Mouse (Mus musculus) granulocyte monocyte progenitor cell, adult 5-6 weeks (primary cell): ENCODE results near the gene Tpgs1. TPM values are rescaled to one million over a fixed set of nuclear protein-coding genes. Genes with fewer than 3 reads are reported as not detected.

Experiments
- ATAC-seq: replicated peaks from 2 replicates; pipeline ENCODE4 v1.8.0; 2016; ENCODE audit warnings: mild to moderate bottlenecking, moderate TSS enrichment, inconsistent platforms; ENCODE audit not compliant: poor library complexity, severe bottlenecking
- total RNA-seq, 2 experiments: library from RNA; stranded (forward) in 1 of 2; stranded (reverse) in 1 of 2; fragments of 200-712, 200-1000 nt in 1 of 2; fragments of >200 nt in 1 of 2; fragmentation: Nextera tagmentation in 1 of 2; gene quantifications; 2 replicates each; pipeline ENCODE4 v1.2.3; 2014 to 2017

The Tpgs1 gene
- total RNA-seq, 2 experiments from 2014 or later = 7.4 to 14.6 TPM

DNA sequence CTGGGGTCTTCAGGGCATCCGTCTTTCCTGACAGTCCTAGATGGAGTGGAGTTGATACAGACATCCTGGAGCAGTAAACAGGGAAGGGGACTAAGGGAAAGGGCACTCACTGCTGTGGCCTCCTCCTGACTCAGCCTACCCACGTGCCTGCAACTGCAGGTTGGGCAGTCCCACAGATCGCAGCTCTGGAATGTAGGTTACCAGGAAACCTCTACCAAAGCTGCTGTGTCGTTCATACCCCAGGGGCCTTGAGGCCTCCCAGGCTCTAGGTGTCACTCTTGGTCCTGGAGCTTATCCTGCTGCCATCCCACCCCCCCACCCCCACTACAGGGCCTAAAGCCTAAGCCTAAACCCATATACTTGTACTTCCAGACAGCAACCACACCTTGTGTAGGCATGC lies 38.6 kb downstream of the Tpgs1 start:
- ATAC-seq = no peak

DNA sequence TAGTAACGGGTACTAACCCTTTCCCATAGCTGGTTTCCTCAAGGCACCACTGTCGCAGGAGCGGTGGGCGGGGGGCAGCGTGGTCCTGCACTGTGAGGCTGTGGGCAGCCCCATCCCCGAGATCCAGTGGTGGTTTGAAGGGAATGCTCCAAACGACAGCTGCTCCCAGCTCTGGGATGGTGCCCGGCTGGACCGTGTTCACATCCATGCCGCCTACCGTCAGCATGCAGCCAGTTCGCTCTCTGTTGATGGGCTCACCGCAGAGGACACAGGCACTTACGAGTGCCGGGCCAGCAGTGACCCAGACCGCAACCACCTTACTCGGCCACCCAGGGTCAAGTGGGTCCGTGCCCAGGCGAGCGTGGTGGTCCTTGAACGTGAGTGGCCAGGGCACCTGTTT lies 39.5 kb downstream of the Tpgs1 start:
- ATAC-seq = no peak

DNA sequence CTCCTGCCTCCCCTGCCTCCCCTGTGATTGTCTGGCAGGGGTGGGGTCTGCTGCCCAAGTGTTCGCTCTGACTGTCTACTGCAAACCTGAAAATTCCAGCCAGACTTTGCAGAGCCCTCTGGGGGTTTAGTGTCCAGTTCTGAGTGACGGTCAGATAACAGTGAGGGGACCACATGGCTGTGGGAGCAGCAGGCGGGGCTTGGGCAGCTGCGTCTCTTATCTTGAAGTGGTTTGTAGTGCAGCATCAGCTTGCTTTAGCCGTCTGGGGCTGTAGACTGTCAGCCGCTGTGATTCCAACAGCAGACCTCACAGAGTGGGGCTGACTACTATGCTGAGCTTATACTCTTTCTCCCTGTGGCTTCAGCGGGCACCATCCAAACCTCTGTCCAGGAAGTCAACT lies 40.1 kb downstream of the Tpgs1 start:
- no peak for ATAC-seq

DNA sequence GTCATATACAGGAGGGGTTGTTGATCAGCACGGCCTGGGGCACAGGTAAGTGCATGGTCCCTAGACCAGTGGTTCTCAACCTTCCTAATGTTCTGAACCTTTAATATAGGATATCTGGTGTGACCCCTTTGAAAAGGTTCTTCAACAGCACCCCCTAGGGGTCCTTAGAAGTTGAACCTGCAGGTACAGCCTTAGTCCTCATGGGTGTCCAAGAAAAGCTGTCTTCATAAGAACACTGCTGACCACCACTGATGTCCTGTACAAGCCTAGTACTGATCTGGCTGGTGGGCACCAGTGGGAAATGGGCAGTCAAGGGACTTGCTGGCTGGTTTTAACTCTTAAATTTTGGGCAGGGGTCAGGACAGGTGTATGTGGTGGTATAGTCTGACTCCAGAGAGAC lies 42.9 kb downstream of the Tpgs1 start:
- peak; percentile 31; the same call in 1 of the 2 replicates for ATAC-seq

DNA sequence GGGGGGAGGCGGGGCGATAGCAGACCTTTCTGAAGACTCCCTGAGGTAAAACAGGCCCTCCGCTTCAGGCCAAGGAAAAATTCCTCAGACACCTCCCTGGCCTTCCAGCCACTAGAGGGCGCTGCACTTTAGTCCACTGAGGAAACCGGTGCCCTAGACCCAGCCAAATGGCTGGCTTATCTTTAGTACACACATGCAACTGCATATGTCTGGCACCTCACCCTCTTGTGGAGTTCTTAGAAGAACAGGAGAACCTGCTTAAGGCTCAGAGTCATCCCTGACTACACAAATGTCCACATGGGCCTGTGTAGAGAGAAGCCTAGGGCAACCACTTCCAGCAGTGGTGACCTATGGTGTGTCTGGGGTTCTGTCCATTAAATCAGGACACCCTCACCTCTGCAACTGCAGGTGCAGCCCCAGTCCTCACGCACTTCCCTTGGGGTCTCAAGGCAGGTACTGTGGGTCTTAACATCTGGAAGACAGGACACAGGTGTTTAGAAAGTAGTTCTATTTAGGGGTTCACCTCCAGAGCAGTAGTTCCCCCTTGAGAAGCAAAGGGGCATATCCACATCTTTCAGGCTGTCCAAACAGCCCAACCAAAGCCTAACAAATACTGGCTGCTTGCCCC lies 43.4 kb downstream of the Tpgs1 start:
- ATAC-seq = peak; percentile 48

DNA sequence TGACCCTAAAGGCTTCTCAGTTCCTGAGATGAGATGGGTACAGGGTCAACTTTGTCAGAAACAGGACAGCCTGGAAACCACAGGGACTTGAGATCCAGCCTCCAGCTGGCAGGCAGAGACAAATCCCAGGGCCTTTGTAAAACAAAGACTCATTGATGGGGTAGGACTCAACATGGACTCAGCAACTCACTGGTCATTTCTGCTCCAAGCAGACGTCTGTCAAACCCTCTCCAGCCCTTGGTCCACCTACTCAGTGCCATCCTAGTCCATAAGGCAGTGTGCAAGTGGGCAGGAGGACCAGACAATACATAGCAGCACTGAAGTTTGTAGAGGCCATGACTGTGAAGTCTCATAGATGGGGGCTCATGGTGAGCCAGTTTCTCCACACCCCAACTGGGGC lies 44.0 kb downstream of the Tpgs1 start:
- no peak for ATAC-seq

DNA sequence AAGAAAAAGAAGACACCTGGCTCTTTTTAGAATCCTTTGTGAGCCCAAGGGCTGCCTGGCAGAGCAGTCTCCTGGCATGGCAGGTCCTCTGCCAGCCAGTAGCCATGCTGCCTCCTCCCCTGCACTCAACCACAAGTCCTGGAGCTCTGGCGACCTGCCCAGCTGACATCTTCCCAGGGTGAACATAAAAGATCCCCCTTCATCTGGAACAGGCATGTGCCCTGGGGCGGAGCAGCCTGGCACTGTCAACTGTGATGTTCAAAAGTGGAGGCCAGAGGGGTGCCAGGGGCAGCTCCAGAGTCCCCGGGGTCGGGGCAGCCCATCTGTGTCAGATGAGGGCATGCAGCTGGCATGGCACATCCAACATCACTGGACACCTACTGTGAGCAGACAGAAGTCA lies 45.8 kb downstream of the Tpgs1 start:
- no peak for ATAC-seq

DNA sequence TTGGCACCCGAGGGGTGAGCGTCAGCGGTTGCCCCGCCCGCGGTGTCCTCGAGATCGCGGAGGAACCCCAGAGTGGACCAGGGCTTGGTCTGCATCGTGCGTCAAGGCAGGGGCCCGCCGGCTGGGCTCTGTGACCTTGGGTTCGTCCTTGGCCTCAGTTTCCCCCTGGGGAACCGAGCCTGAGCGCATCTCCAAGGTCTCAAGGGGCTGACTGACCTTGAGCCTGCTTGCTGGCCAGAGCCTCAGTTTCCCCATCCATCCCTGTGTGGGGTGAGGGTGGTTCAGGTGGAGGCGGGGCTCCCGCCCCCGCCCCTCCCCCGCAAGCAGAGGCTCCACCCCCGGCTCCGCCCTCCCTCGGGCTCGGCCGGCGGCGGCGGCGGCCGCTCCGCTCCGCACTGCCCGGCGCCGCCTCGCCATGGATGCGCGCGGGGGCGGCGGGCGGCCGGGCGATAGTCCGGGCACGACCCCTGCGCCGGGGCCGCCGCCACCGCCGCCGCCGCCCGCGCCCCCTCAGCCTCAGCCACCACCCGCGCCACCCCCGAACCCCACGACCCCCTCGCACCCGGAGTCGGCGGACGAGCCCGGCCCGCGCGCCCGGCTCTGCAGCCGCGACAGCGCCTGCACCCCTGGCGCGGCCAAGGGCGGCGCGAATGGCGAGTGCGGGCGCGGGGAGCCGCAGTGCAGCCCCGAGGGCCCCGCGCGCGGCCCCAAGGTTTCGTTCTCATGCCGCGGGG lies 47.3 kb downstream of the Tpgs1 start, which contains the start of gene Hcn2:
TSS of gene Hcn2 (plus strand) at position 381 of the 734 bp plus-strand sequence.
- no peak for ATAC-seq

DNA sequence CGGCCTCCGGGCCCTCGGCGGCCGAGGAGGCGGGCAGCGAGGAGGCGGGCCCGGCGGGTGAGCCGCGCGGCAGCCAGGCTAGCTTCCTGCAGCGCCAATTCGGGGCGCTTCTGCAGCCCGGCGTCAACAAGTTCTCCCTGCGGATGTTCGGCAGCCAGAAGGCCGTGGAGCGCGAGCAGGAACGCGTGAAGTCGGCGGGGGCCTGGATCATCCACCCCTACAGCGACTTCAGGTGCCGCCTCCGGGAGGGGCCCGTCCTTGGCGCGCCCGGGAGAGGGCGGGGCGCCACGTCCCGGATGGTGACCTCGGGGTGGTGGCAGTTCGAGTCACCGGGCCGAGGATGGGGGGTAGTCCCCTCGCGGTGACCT lies 47.8 kb downstream of the Tpgs1 start:
- no peak for ATAC-seq

DNA sequence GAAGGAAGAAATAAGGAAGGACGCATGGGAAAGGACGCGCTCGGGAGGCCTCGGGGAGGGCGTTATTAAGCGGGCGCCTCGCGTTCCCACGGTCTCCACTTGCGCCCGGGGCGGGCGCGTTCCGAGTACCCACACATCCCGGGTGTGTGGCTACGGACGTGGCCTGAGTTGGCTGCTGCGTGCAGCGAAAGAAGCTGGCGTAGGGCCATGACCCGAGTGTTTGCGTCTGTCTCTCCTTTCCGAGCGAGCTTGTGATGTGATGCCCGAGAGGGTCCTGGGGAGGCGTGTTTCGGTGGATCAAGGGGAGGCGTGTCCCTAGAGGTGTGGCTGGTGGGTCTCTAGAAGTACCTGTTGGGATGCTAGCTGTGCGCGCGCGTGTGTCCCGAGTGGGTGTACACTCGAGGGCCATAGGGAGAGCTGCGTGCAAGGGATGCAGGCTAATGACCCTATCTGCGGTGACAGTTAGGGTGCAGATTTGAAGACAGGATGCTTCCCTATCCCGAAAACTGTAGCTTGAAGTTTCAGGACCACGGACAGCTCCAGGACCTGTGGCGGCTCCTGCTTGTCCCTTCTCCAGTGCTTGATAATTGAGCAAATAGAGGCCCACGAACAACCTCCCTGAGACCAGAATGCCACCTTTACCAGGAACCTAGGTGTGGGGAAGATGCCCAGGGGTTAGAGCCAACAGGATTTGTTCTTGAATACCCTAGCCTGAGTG lies 48.6 kb downstream of the Tpgs1 start:
- peak; percentile 55; the same call in 1 of the 2 replicates for ATAC-seq

DNA sequence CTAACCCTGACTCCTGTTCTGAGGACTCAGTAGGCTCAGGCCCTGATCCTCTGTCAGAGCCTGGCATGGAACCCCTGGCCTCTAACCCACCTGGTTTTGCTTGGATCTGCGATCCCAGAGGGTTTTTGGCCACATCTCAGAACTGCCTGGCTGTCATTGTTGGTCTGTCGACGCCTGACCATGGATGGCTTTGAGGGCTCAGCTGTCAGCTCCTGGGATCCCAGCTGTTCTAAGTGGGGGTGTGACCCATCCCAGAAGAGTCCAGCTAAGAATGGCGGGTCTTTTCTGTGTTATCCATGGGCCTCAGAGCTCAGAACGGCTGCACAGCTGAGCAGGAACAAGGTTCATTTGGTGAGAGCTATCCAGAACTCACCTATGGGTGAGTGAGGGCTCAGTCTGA lies 51.9 kb downstream of the Tpgs1 start:
- no peak for ATAC-seq

DNA sequence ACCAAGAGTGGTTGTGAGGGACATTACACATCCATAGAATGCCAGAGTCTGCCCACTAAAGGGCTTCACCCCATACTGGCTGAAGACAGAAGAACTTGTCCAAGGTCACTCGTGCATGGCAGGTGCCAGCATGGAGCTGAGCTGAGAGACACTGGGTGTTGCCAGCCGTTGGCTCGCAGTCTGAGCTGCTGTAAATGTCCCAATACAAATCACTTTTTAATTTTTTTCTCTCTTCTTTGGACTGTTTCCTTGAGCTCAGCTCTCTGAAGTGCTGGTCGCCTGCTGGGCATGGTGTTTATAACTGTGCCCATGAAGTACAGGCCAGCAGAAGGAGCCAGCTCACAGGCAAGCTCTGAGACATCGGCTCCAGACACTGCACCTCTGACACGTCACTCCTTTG lies 53.9 kb downstream of the Tpgs1 start:
- ATAC-seq = no peak

DNA sequence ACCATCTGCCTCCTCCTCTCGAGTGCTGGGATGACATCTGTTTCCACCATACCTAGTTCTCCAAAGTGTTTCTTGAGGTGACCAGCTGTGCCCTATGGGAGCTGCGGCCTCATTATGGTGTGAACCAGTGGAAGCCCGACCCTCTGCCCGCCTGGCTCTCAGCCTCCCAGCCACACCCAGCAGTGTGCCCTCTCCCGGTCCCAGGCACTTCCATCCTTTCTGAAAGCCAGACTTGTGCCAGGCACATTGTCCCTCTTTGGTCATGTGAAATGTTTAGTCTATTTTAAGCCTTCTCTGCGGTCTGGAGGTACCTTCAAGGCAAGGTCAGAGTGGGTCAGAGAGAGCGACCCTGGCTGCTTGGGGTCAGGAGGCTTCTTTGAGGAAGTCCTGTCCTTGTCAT lies 54.5 kb downstream of the Tpgs1 start:
- no peak for ATAC-seq

Other genes with a start within 250 kb of the Tpgs1 start
- not detected in 2 replicates for gene Vmn2r83, start 200.6 kb upstream of the Tpgs1 start, total RNA-seq (2014; fragmentation: Nextera tagmentation)
- not detected in 2 replicates for gene Vmn2r83, start 200.6 kb upstream of the Tpgs1 start, total RNA-seq (2017)
- gene Plpp2, start 135.6 kb upstream of the Tpgs1 start, total RNA-seq (2014; fragmentation: Nextera tagmentation) = 13.9 and 14.8 TPM in 2 replicates
- gene Plpp2, start 135.6 kb upstream of the Tpgs1 start, total RNA-seq (2017) = 5.3 and 7.9 TPM in 2 replicates
- gene Mier2, start 114.2 kb upstream of the Tpgs1 start, total RNA-seq (2014; fragmentation: Nextera tagmentation) = 24.4 and 24.8 TPM in 2 replicates
- 10.8 and 16.8 TPM in 2 replicates for gene Mier2, start 114.2 kb upstream of the Tpgs1 start, total RNA-seq (2017)
- gene Theg, start 82.0 kb upstream of the Tpgs1 start, total RNA-seq (2014; fragmentation: Nextera tagmentation) = not detected in 2 replicates
- gene Theg, start 82.0 kb upstream of the Tpgs1 start, total RNA-seq (2017) = not detected in 2 replicates
- not detected in 2 replicates for gene C2cd4c, start 55.3 kb upstream of the Tpgs1 start, total RNA-seq (2014; fragmentation: Nextera tagmentation)
- gene C2cd4c, start 55.3 kb upstream of the Tpgs1 start, total RNA-seq (2017) = not detected in 2 replicates
- not detected in 2 replicates for gene Shc2, start 31.5 kb upstream of the Tpgs1 start, total RNA-seq (2014; fragmentation: Nextera tagmentation)
- not detected in 2 replicates for gene Shc2, start 31.5 kb upstream of the Tpgs1 start, total RNA-seq (2017)
- gene Odf3l2, start 23.6 kb upstream of the Tpgs1 start, total RNA-seq (2014; fragmentation: Nextera tagmentation) = not detected in 2 replicates
- gene Odf3l2, start 23.6 kb upstream of the Tpgs1 start, total RNA-seq (2017) = not detected in 2 replicates
- not detected in 2 replicates for gene Madcam1, start 4.8 kb upstream of the Tpgs1 start, total RNA-seq (2014; fragmentation: Nextera tagmentation)
- not detected in 2 replicates for gene Madcam1, start 4.8 kb upstream of the Tpgs1 start, total RNA-seq (2017)
- 110 and 115 TPM in 2 replicates for gene Cdc34, start 12.8 kb downstream of the Tpgs1 start, total RNA-seq (2014; fragmentation: Nextera tagmentation)
- gene Cdc34, start 12.8 kb downstream of the Tpgs1 start, total RNA-seq (2017) = 98.7 and 142 TPM in 2 replicates
- 2.2 TPM in 1 of 2 replicates, not detected in the other for gene Gzmm, start 19.7 kb downstream of the Tpgs1 start, total RNA-seq (2014; fragmentation: Nextera tagmentation)
- gene Gzmm, start 19.7 kb downstream of the Tpgs1 start, total RNA-seq (2017) = 0.34 TPM in 1 of 2 replicates, not detected in the other
- gene Bsg, start 35.1 kb downstream of the Tpgs1 start, total RNA-seq (2014; fragmentation: Nextera tagmentation) = 253 and 319 TPM in 2 replicates
- gene Bsg, start 35.1 kb downstream of the Tpgs1 start, total RNA-seq (2017) = 278 and 345 TPM in 2 replicates
- gene Hcn2, start 47.3 kb downstream of the Tpgs1 start, total RNA-seq (2014; fragmentation: Nextera tagmentation) = 0.28 TPM in 1 of 2 replicates, not detected in the other
- 0.39 TPM in 1 of 2 replicates, not detected in the other for gene Hcn2, start 47.3 kb downstream of the Tpgs1 start, total RNA-seq (2017)
- 28.6 and 56.2 TPM in 2 replicates for gene Polrmt, start 77.2 kb downstream of the Tpgs1 start, total RNA-seq (2014; fragmentation: Nextera tagmentation)
- 12.7 and 14.0 TPM in 2 replicates for gene Polrmt, start 77.2 kb downstream of the Tpgs1 start, total RNA-seq (2017)
- gene Fgf22, start 85.7 kb downstream of the Tpgs1 start, total RNA-seq (2014; fragmentation: Nextera tagmentation) = not detected in 2 replicates
- not detected in 2 replicates for gene Fgf22, start 85.7 kb downstream of the Tpgs1 start, total RNA-seq (2017)
- gene Rnf126, start 97.6 kb downstream of the Tpgs1 start, total RNA-seq (2014; fragmentation: Nextera tagmentation) = 32.1 and 64.5 TPM in 2 replicates
- gene Rnf126, start 97.6 kb downstream of the Tpgs1 start, total RNA-seq (2017) = 17.3 and 28.2 TPM in 2 replicates
- gene Fstl3, start 107.9 kb downstream of the Tpgs1 start, total RNA-seq (2014; fragmentation: Nextera tagmentation) = 4.6 TPM in 1 of 2 replicates, not detected in the other
- 0.62 and 1.4 TPM in 2 replicates for gene Fstl3, start 107.9 kb downstream of the Tpgs1 start, total RNA-seq (2017)
- 172 and 215 TPM in 2 replicates for gene Prss57, start 121.6 kb downstream of the Tpgs1 start, total RNA-seq (2014; fragmentation: Nextera tagmentation)
- gene Prss57, start 121.6 kb downstream of the Tpgs1 start, total RNA-seq (2017) = 77.4 and 86.7 TPM in 2 replicates
- gene Palm, start 124.2 kb downstream of the Tpgs1 start, total RNA-seq (2014; fragmentation: Nextera tagmentation) = 80.1 and 110 TPM in 2 replicates
- gene Palm, start 124.2 kb downstream of the Tpgs1 start, total RNA-seq (2017) = 35.6 and 48.6 TPM in 2 replicates
- 0.34 TPM in 1 of 2 replicates, not detected in the other for gene Misp, start 151.6 kb downstream of the Tpgs1 start, total RNA-seq (2014; fragmentation: Nextera tagmentation)
- gene Misp, start 151.6 kb downstream of the Tpgs1 start, total RNA-seq (2017) = 0.82 TPM in 1 of 2 replicates, not detected in the other
- gene Ptbp1, start 185.1 kb downstream of the Tpgs1 start, total RNA-seq (2014; fragmentation: Nextera tagmentation) = 497 and 526 TPM in 2 replicates
- 211 and 216 TPM in 2 replicates for gene Ptbp1, start 185.1 kb downstream of the Tpgs1 start, total RNA-seq (2017)
- gene Prtn3, start 205.1 kb downstream of the Tpgs1 start, total RNA-seq (2014; fragmentation: Nextera tagmentation) = 2,258 and 3,780 TPM in 2 replicates
- gene Prtn3, start 205.1 kb downstream of the Tpgs1 start, total RNA-seq (2017) = 1,097 and 1,536 TPM in 2 replicates
- 72.1 and 111 TPM in 2 replicates for gene Plppr3, start 205.3 kb downstream of the Tpgs1 start, total RNA-seq (2014; fragmentation: Nextera tagmentation)
- 91.6 and 112 TPM in 2 replicates for gene Plppr3, start 205.3 kb downstream of the Tpgs1 start, total RNA-seq (2017)
- gene Elane, start 216.9 kb downstream of the Tpgs1 start, total RNA-seq (2014; fragmentation: Nextera tagmentation) = 5,751 and 6,009 TPM in 2 replicates
- 2,814 and 3,772 TPM in 2 replicates for gene Elane, start 216.9 kb downstream of the Tpgs1 start, total RNA-seq (2017)
- 1.6 and 4.5 TPM in 2 replicates for gene Cfd, start 221.5 kb downstream of the Tpgs1 start, total RNA-seq (2014; fragmentation: Nextera tagmentation)
- not detected in 2 replicates for gene Cfd, start 221.5 kb downstream of the Tpgs1 start, total RNA-seq (2017)
- gene Med16, start 239.6 kb downstream of the Tpgs1 start, total RNA-seq (2014; fragmentation: Nextera tagmentation) = 14.1 and 20.3 TPM in 2 replicates
- gene Med16, start 239.6 kb downstream of the Tpgs1 start, total RNA-seq (2017) = 17.0 and 18.7 TPM in 2 replicates
- not detected in 2 replicates for gene Gm26602, start 241.5 kb downstream of the Tpgs1 start, total RNA-seq (2014; fragmentation: Nextera tagmentation)
- gene Gm26602, start 241.5 kb downstream of the Tpgs1 start, total RNA-seq (2017) = 0.98 TPM in 1 of 2 replicates, not detected in the other
- not detected in 2 replicates for gene Kiss1r, start 247.6 kb downstream of the Tpgs1 start, total RNA-seq (2014; fragmentation: Nextera tagmentation)
- gene Kiss1r, start 247.6 kb downstream of the Tpgs1 start, total RNA-seq (2017) = 0.26 TPM in 1 of 2 replicates, not detected in the other